Mouse (Mus musculus): ENCODE measurements around the gene BC051142. TPM values are rescaled to one million over a fixed set of nuclear protein-coding genes. Genes with fewer than 3 reads are reported as not detected.

BC051142 gene
- polyA plus RNA-seq, 1 experiment from 2014 or later, result not detected

DNA sequence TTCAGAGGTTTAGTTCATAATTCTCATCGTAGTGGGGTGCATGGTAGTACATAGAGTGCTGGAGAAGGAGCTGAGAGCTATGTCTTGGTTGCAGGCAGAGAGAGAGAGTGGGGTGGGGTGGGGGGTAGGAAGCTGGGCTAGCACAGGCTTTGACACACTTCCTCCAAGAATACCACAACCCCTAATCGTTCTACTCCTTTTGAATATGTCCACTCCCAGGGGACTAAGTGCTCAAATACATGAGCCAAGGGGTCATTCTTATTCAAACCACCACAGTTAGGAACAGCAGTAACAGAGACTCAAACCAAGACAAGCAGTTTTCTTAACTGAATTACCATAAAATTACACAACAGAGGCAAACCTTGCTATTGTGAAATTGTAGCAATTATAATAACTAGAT lies 12.0 kb upstream of the BC051142 start:
- 63% methylated on average over 2 of the region's 2 CpGs for WGBS (ENCODE audit: insufficient replicate concordance)

DNA sequence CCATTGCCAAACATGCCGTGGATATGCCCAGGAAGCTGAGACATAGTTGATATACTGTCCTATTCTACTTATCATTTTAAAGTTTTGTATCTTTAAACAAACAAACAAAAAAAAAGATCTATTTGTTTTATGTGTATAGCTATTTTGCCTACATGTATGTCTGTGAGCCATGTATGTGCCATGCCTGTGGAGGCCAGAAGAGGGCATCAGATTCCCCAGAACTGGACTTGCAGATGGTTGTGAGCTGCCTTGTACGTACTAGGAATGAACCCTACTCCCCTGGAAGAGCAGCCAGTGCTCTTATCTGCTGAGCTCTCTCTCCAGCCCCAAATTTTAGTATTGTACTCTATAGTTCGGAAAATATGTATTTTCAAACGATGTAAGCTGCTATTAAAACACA lies 10.1 kb upstream of the BC051142 start:
- H3K9me3 ChIP-seq (replicated peaks; ENCODE audit: control insufficient read depth, low read length), result peaks cover 3% of the 10 kb centered on the region; the same call in 1 of the 2 replicates
- no peak overlapping the region for H3K9ac ChIP-seq (ENCODE audit: low read depth, low read length)
- H3K4me3 ChIP-seq (ENCODE audit: low read depth, low read length), result no peak overlapping the region
- peaks cover 8% of the 10 kb centered on the region; the same call in 1 of the 2 replicates for H3K27me3 ChIP-seq (ENCODE audit: control insufficient read depth, insufficient read depth, low read length)
- WGBS (ENCODE audit: insufficient replicate concordance), result 30% methylated on average over 4 of the region's 4 CpGs
- H3K4me2 ChIP-seq, result no peak overlapping the region
- no peak for ATAC-seq (replicated peaks; ENCODE audit: insufficient number of reproducible peaks, low FRiP score, low TSS enrichment)
- H3K36me3 ChIP-seq (ENCODE audit: control insufficient read depth, insufficient read depth, low read length), result no peaks in the 10 kb centered on the region
- no peaks in the 10 kb centered on the region for H3K4me1 ChIP-seq (ENCODE audit: control insufficient read depth, insufficient read depth, low read length)
- H3K27ac ChIP-seq (ENCODE audit: low read depth, low read length), result no peak overlapping the region

More for the DNA sequence above, 12.0 kb upstream of the BC051142 start:
- Histone ChIP-seq H3K4me2 (no peak overlapping the region), H3K9me3 (replicated peaks; ENCODE audit: control insufficient read depth, low read length) (peaks cover 3% of the 10 kb centered on the region; the same call in 1 of the 2 replicates), H3K36me3 (ENCODE audit: control insufficient read depth, insufficient read depth, low read length) (no peaks in the 10 kb centered on the region), H3K27me3 (ENCODE audit: control insufficient read depth, insufficient read depth, low read length) (0 out of 2 replicates have a peak, but pooled peaks cover 4% of the 10 kb centered on the region), H3K4me3 (ENCODE audit: low read depth, low read length) (no peak overlapping the region), H3K9ac (ENCODE audit: low read depth, low read length) (no peak overlapping the region), H3K4me1 (ENCODE audit: control insufficient read depth, insufficient read depth, low read length) (no peaks in the 10 kb centered on the region), H3K27ac (ENCODE audit: low read depth, low read length) (no peak overlapping the region)
- ATAC-seq (replicated peaks; ENCODE audit: insufficient number of reproducible peaks, low FRiP score, low TSS enrichment), result no peak

DNA sequence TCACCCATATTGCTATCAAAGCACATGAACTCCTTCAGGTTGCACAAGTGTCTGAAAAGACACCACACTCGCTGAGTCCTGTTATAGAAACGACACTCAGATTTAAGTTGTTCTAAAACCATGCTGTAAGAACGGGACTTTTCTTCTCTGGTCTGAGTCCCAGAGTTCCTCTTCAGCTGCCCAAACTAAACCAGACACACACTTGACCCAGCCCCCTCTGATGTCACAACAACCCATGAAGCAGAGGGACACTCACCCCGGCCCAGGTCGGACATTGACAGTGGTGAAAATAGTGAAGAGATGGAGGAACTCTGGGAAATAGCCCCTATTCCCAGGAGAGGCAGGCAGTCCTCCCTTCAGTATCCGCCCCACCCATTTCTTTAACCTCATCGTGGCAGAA lies 7.1 kb upstream of the BC051142 start:
- Histone ChIP-seq H3K36me3 (ENCODE audit: control insufficient read depth, insufficient read depth, low read length) (no peaks in the 10 kb centered on the region), H3K9ac (ENCODE audit: low read depth, low read length) (no peak overlapping the region), H3K27ac (ENCODE audit: low read depth, low read length) (no peak overlapping the region), H3K9me3 (replicated peaks; ENCODE audit: control insufficient read depth, low read length) (no peaks in the 10 kb centered on the region), H3K27me3 (ENCODE audit: control insufficient read depth, insufficient read depth, low read length) (peaks cover 8% of the 10 kb centered on the region; the same call in 1 of the 2 replicates), H3K4me1 (ENCODE audit: control insufficient read depth, insufficient read depth, low read length) (no peaks in the 10 kb centered on the region), H3K4me3 (ENCODE audit: low read depth, low read length) (no peak overlapping the region), H3K4me2 (no peak overlapping the region)
- ATAC-seq (replicated peaks; ENCODE audit: insufficient number of reproducible peaks, low FRiP score, low TSS enrichment), result no peak
- 56% methylated on average over 7 of the region's 7 CpGs for WGBS (ENCODE audit: insufficient replicate concordance)

DNA sequence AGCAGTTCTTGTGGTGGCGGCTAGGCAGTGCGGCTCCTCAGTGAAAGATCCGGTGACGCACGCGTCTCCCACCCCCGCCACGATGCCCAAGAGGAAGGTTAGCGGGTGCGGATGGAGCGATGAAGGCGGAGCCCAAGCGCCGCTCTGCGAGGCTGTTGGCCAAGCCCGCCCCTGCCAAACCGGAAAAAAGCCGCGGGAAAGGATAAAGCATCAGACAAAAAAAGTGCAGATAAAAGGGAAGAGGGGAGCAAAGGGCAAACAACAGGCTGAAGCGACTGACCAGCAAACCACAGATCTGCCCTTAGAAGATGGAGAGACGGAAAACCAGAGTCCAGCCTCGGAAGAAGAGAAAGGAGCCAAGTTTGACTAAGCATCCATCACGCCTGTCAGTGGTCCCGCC lies 6.3 kb upstream of the BC051142 start:
- Histone ChIP-seq H3K9ac (ENCODE audit: low read depth, low read length) (no peak overlapping the region), H3K9me3 (replicated peaks; ENCODE audit: control insufficient read depth, low read length) (no peaks in the 10 kb centered on the region), H3K4me3 (ENCODE audit: low read depth, low read length) (peak overlapping the region; percentile 32), H3K27ac (ENCODE audit: low read depth, low read length) (no peak overlapping the region), H3K27me3 (ENCODE audit: control insufficient read depth, insufficient read depth, low read length) (peaks cover 8% of the 10 kb centered on the region; the same call in 1 of the 2 replicates), H3K4me2 (peak overlapping the region; percentile 64), H3K4me1 (ENCODE audit: control insufficient read depth, insufficient read depth, low read length) (no peaks in the 10 kb centered on the region), H3K36me3 (ENCODE audit: control insufficient read depth, insufficient read depth, low read length) (no peaks in the 10 kb centered on the region)
- WGBS (ENCODE audit: insufficient replicate concordance), result 8% methylated on average over 24 of the region's 24 CpGs
- no peak for ATAC-seq (replicated peaks; ENCODE audit: insufficient number of reproducible peaks, low FRiP score, low TSS enrichment)

DNA sequence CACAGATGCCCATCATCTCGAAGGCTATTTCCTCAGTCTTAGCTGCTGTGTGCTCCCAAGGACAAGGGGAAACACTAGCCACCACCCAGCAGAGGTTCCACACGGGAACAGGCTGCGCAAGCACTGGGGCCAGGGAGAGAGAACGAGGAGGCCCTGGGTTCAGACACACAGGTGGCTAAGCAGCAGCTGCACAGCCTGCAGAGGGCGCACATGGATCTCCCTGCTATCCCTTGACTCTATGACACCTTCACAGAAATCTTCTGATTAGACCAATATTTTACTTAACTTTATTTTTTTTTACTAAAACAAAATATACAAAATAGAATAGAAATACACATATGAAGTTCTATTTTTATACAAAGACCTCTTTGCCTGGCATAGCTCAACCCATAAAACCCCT lies 1.3 kb upstream of the BC051142 start:
- Histone ChIP-seq H3K4me2 (no peak overlapping the region), H3K36me3 (ENCODE audit: control insufficient read depth, insufficient read depth, low read length) (no peaks in the 10 kb centered on the region), H3K9me3 (replicated peaks; ENCODE audit: control insufficient read depth, low read length) (no peaks in the 10 kb centered on the region), H3K27ac (ENCODE audit: low read depth, low read length) (no peak overlapping the region), H3K4me1 (ENCODE audit: control insufficient read depth, insufficient read depth, low read length) (no peaks in the 10 kb centered on the region), H3K9ac (ENCODE audit: low read depth, low read length) (no peak overlapping the region), H3K27me3 (ENCODE audit: control insufficient read depth, insufficient read depth, low read length) (peaks cover 6% of the 10 kb centered on the region), H3K4me3 (ENCODE audit: low read depth, low read length) (no peak overlapping the region)
- 61% methylated on average over 5 of the region's 5 CpGs for WGBS (ENCODE audit: insufficient replicate concordance)
- ATAC-seq (replicated peaks; ENCODE audit: insufficient number of reproducible peaks, low FRiP score, low TSS enrichment), result no peak

DNA sequence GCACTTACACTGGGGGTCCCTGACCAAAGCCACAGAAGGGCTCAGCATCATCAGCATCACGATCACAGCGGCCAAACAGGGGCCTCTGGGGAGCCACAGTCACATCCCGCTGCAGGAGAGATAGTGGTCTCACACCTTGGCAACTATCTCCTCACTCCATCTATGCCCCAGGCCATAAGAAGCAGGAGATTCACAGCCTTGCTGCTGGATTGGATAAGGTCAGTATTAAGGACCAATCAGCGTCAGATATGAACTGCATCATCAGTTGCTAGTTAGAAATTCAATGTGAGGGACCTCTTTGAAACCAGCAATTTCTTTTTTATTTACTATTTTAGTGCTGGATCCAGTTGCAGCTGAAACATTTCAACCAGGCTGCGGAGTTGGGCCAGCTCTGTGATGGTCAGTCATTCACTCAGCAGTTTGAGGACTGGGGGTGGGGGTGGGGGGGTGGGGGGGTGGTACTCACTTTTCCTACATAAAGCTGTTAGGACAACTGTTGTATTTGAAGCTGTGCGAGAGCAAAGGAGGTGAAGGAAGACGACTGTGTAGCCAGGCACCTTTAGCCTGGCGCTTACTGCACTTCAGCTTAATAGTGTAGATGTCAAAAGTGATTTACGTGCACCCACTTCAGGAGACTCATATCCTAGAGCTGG lies 436 bp upstream of the BC051142 start:
- no peak for ATAC-seq (replicated peaks; ENCODE audit: insufficient number of reproducible peaks, low FRiP score, low TSS enrichment)
- H3K4me3 ChIP-seq (ENCODE audit: low read depth, low read length), result peak overlapping the region; percentile 44
- H3K27me3 ChIP-seq (ENCODE audit: control insufficient read depth, insufficient read depth, low read length), result peaks cover 6% of the 10 kb centered on the region
- peak overlapping the region; percentile 65 for H3K4me2 ChIP-seq
- 10% methylated on average over 9 of the region's 9 CpGs for WGBS (ENCODE audit: insufficient replicate concordance)
- no peaks in the 10 kb centered on the region for H3K9me3 ChIP-seq (replicated peaks; ENCODE audit: control insufficient read depth, low read length)
- no peak overlapping the region for H3K9ac ChIP-seq (ENCODE audit: low read depth, low read length)
- H3K4me1 ChIP-seq (ENCODE audit: control insufficient read depth, insufficient read depth, low read length), result no peaks in the 10 kb centered on the region
- H3K36me3 ChIP-seq (ENCODE audit: control insufficient read depth, insufficient read depth, low read length), result no peaks in the 10 kb centered on the region
- no peak overlapping the region for H3K27ac ChIP-seq (ENCODE audit: low read depth, low read length)

DNA sequence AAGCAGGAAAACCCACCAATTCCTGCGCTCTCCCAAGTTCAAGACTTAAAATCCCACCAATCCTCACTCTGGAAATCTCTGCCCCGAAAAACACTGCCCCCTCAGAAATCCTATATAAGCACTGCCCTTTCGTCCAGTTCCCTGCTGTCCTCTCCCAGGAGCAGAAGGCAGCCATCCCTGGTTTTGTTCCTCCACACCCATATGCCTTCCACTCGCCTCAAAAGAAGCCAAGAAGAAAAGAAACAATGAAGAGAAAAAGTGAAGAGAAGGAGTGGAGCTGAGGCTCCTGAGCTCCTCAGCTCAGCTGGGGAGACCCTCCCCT lies 735 bp downstream of the BC051142 start:
- Histone ChIP-seq H3K27ac (ENCODE audit: low read depth, low read length) (no peak overlapping the region), H3K36me3 (ENCODE audit: control insufficient read depth, insufficient read depth, low read length) (no peaks in the 10 kb centered on the region), H3K4me1 (ENCODE audit: control insufficient read depth, insufficient read depth, low read length) (no peaks in the 10 kb centered on the region), H3K4me2 (peak overlapping the region; percentile 65), H3K27me3 (ENCODE audit: control insufficient read depth, insufficient read depth, low read length) (peaks cover 6% of the 10 kb centered on the region), H3K9ac (ENCODE audit: low read depth, low read length) (no peak overlapping the region), H3K4me3 (ENCODE audit: low read depth, low read length) (no peak overlapping the region), H3K9me3 (replicated peaks; ENCODE audit: control insufficient read depth, low read length) (no peaks in the 10 kb centered on the region)
- no peak for ATAC-seq (replicated peaks; ENCODE audit: insufficient number of reproducible peaks, low FRiP score, low TSS enrichment)
- WGBS (ENCODE audit: insufficient replicate concordance), result 46% methylated on average over 4 of the region's 4 CpGs

DNA sequence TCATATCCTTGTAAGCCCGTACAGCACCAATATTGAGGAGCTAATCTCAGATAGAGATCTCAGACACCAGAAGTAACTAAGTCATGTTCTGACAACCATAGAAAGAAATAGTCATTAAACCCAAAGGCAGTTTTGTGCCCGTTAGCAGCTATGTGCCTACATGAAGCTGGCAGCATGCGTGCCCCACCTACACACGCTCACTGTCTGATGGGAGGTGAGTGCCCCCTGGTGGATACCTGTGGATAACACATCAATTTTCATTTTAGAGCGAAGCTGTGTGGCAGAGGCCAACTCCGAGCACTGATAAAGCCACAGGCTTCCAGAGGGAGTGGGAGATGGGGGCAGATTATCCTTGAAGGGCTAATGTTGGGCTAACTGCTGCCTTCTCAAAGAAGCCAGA lies 12.5 kb downstream of the BC051142 start:
- Histone ChIP-seq H3K36me3 (ENCODE audit: control insufficient read depth, insufficient read depth, low read length) (no peaks in the 10 kb centered on the region), H3K9ac (ENCODE audit: low read depth, low read length) (no peak overlapping the region), H3K27me3 (ENCODE audit: control insufficient read depth, insufficient read depth, low read length) (no peaks in the 10 kb centered on the region), H3K27ac (ENCODE audit: low read depth, low read length) (no peak overlapping the region), H3K9me3 (replicated peaks; ENCODE audit: control insufficient read depth, low read length) (no peaks in the 10 kb centered on the region), H3K4me1 (ENCODE audit: control insufficient read depth, insufficient read depth, low read length) (no peaks in the 10 kb centered on the region), H3K4me3 (ENCODE audit: low read depth, low read length) (no peak overlapping the region), H3K4me2 (no peak overlapping the region)
- no peak for ATAC-seq (replicated peaks; ENCODE audit: insufficient number of reproducible peaks, low FRiP score, low TSS enrichment)
- 21% methylated on average over 6 of the region's 6 CpGs for WGBS (ENCODE audit: insufficient replicate concordance)

- H3K36me3 ChIP-seq (ENCODE audit: control insufficient read depth, insufficient read depth, low read length), result no peaks in the 10 kb centered on the region
- H3K27me3 ChIP-seq (ENCODE audit: control insufficient read depth, insufficient read depth, low read length), result no peaks in the 10 kb centered on the region
- no peak overlapping the region for H3K4me3 ChIP-seq (ENCODE audit: low read depth, low read length)
- no peak overlapping the region for H3K4me2 ChIP-seq
- H3K9ac ChIP-seq (ENCODE audit: low read depth, low read length), result no peak overlapping the region
- H3K27ac ChIP-seq (ENCODE audit: low read depth, low read length), result no peak overlapping the region
- no peak for ATAC-seq (replicated peaks; ENCODE audit: insufficient number of reproducible peaks, low FRiP score, low TSS enrichment)
- H3K9me3 ChIP-seq (replicated peaks; ENCODE audit: control insufficient read depth, low read length), result no peaks in the 10 kb centered on the region
- H3K4me1 ChIP-seq (ENCODE audit: control insufficient read depth, insufficient read depth, low read length), result no peaks in the 10 kb centered on the region
- WGBS (ENCODE audit: insufficient replicate concordance), result 56% methylated on average over 7 of the region's 7 CpGs
Measured at GRCm38 (mm10) chr17:34420014-34420413, 21.4 kb downstream of the BC051142 start.

All from heart, embryonic 11.5 days (tissue).